Mouse (Mus musculus): ENCODE data around the gene Tle6.

GRCm38 (mm10) chr10:81543633-81544032 lies 57.2 kb downstream of the Tle6 start:
- TF ChIP-seq ZC3H11A (IDR thresholded peaks at IDR 0.05; ENCODE audit: borderline replicate concordance, low read depth, low read length) (no peak), MAFK (IDR thresholded peaks at IDR 0.05; ENCODE audit: insufficient read depth, low read depth, low read length) (no peak), HCFC1 (IDR thresholded peaks at IDR 0.05; ENCODE audit: borderline replicate concordance, insufficient read depth, low read length) (no peak)
